Mouse (Mus musculus) MEL-GATA-1-ER (cell line): Measurements from ENCODE around the gene Bloc1s5.
A peak's percentile ranks its signal among the peaks of the same experiment; 100 is the strongest.
"Not testable (repeated sequence)": the region's sequence is repeated elsewhere in the genome, so short reads cannot be mapped to it uniquely, and the experiment has no call there.

Source experiments
- DNase-seq: peaks from one replicate; pipeline ENCODE4 v3.0.0-alpha.2; 2012; ENCODE audit warnings: low read depth; ENCODE audit errors: extremely low read depth

Bloc1s5 gene

GRCm38 (mm10) chr13:38618001-38618630 lies 16.8 kb downstream of the Bloc1s5 start:
- DNase-seq: not testable (repeated sequence)

- DNase-seq: no peak
Measured at GRCm38 (mm10) chr13:38616887-38617286, 18.0 kb downstream of the Bloc1s5 start.

GRCm38 (mm10) chr13:38615656-38616055 lies 19.3 kb downstream of the Bloc1s5 start:
- no peak for DNase-seq

- no peak for DNase-seq
Measured at GRCm38 (mm10) chr13:38614298-38614697, 20.6 kb downstream of the Bloc1s5 start.

GRCm38 (mm10) chr13:38613583-38613982 lies 21.3 kb downstream of the Bloc1s5 start:
- DNase-seq: no peak

GRCm38 (mm10) chr13:38612608-38613007 lies 22.3 kb downstream of the Bloc1s5 start:
- DNase-seq: no peak

- no peak for DNase-seq
Measured at GRCm38 (mm10) chr13:38612179-38612578, 22.7 kb downstream of the Bloc1s5 start.

GRCm38 (mm10) chr13:38610336-38610735 lies 24.6 kb downstream of the Bloc1s5 start:
- no peak for DNase-seq

- no peak for DNase-seq
Measured at GRCm38 (mm10) chr13:38607130-38607529, 27.8 kb downstream of the Bloc1s5 start.

- DNase-seq: no peak
Measured at GRCm38 (mm10) chr13:38605353-38605752, 29.6 kb downstream of the Bloc1s5 start.

GRCm38 (mm10) chr13:38602966-38603365 lies 31.9 kb downstream of the Bloc1s5 start:
- DNase-seq: no peak

GRCm38 (mm10) chr13:38602243-38602832 lies 32.6 kb downstream of the Bloc1s5 start:
- DNase-seq: no peak

GRCm38 (mm10) chr13:38600811-38601210 lies 34.1 kb downstream of the Bloc1s5 start:
- DNase-seq: no peak

- DNase-seq: no peak
Measured at GRCm38 (mm10) chr13:38597076-38597475, 37.8 kb downstream of the Bloc1s5 start.

- no peak for DNase-seq
Measured at GRCm38 (mm10) chr13:38596461-38596860, 38.4 kb downstream of the Bloc1s5 start.

- no peak for DNase-seq
Measured at GRCm38 (mm10) chr13:38593114-38593513, 41.8 kb downstream of the Bloc1s5 start.

- no peak for DNase-seq
Measured at GRCm38 (mm10) chr13:38587350-38587749, 47.6 kb downstream of the Bloc1s5 start.

- no peak for DNase-seq
Measured at GRCm38 (mm10) chr13:38586451-38586850, 48.5 kb downstream of the Bloc1s5 start.

GRCm38 (mm10) chr13:38582768-38583167 lies 52.1 kb downstream of the Bloc1s5 start:
- no peak for DNase-seq

- DNase-seq: peak; percentile 21
Measured at GRCm38 (mm10) chr13:38580601-38581457, 54.1 kb downstream of the Bloc1s5 start.

GRCm38 (mm10) chr13:38579971-38580600 lies 54.8 kb downstream of the Bloc1s5 start:
- DNase-seq: no peak

GRCm38 (mm10) chr13:38574668-38575067 lies 60.2 kb downstream of the Bloc1s5 start:
- DNase-seq: no peak
